Mouse (Mus musculus) erythroblast, embryonic 14.5 days (primary cell): ENCODE results near the gene Vmn2r56. TPM values are rescaled to one million over a fixed set of nuclear protein-coding genes. Genes with fewer than 3 reads are reported as not detected.
A peak's percentile ranks its signal among the peaks of the same experiment; 100 is the strongest.
"Not testable (repeated sequence)": the region's sequence is repeated elsewhere in the genome, so short reads cannot be mapped to it uniquely, and the experiment has no call there.

Experiments
- H3K27me3 ChIP-seq: 2 replicates; pipeline ENCODE4 v1.6.1; 2012; ENCODE audit warnings: inconsistent platforms; ENCODE audit not compliant: control insufficient read depth
- H3K36me3 ChIP-seq: 2 replicates; pipeline ENCODE4 v1.6.1; 2012; ENCODE audit warnings: mild to moderate bottlenecking, inconsistent platforms; ENCODE audit not compliant: control insufficient read depth
- H3K4me1 ChIP-seq: 2 replicates; pipeline ENCODE4 v1.6.1; 2012; ENCODE audit warnings: inconsistent platforms; ENCODE audit not compliant: control insufficient read depth
- H3K4me3 ChIP-seq: replicated peaks from 2 replicates; pipeline ENCODE3; 2012; ENCODE audit warnings: moderate library complexity, mild to moderate bottlenecking, inconsistent platforms
- H3K9me3 ChIP-seq: 2 replicates; pipeline ENCODE4 v1.6.1; 2012; ENCODE audit warnings: low read length, inconsistent platforms, mixed read lengths; ENCODE audit not compliant: control insufficient read depth
- GATA1 ChIP-seq: IDR thresholded peaks from 2 replicates; pipeline ENCODE4 v1.6.1; 2012; ENCODE audit warnings: low read length, inconsistent platforms, mixed read lengths
- TAL1 ChIP-seq: IDR thresholded peaks from 3 replicates; pipeline ENCODE4 v1.6.1; 2012; ENCODE audit warnings: low read length, inconsistent platforms, mixed read lengths
- polyA plus RNA-seq: library from polyadenylated mRNA; stranded (reverse); fragments of >175 nt; gene quantifications from 2 replicates; pipeline ENCODE4 v1.2.3, GENCODE M21; 2012

Vmn2r56 gene
- polyA plus RNA-seq, result 0.01 TPM in 1 of 2 replicates, not detected in the other

DNA sequence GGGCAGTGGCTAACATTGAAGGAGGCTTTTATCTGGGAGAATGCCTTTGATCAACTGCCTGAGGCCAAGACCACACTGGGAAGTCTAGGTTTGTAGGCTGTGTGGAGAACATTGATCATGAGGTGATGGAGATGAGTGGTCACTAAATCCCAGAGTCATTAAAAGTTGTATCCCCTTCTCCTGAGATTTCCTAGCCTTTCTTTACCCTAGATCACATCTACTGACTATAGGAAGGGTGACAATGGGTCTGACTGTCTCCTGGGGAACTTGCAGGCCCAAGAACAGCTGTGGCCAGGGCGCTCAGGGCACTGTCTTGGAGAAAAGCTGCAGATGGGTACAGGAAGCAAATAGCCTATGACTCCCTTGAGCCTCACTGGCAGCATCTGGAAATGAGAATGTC is at the start of gene Vmn2r56:
Gene Vmn2r56, minus strand, starts transcription at position 101 of the 400 bp plus-strand sequence.
- H3K27me3 ChIP-seq, result no peaks in the 10 kb centered on the region
- TF ChIP-seq GATA1 (no peak), TAL1 (no peak)

DNA sequence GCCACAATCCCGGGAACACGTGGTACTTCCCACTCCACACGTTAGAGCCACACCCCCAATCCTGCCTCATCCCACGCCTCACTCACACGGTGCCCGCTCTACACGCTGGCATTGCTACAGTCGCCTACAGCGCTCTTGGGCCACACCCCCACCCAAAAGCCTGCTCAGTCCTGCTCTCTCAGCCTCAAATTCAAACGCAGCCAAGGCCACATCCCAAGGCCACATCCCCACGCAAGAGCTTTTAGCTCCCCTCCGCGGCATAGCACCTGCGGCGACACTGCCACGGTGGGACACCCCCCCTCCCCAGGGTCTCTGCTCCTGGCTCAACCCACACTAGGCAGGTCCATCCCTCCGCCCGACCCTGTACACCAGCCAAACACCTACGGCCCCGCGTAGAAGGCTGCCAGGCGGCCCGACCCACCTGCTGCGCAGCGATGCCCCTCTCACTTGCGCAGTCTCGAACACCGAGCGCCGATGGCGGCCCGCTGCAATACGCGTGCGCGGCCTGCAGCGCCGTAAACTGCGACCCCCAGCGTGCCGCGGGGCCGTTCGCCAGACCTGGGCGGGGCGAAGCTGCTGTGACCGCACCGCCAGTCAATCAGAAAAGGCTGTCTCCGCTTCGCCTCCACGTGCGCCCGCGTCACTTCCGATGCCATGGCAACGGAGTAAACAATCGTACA is 45.5 kb upstream of the Vmn2r56 start:
- H3K4me1 ChIP-seq, result peaks cover 9% of the 10 kb centered on the region
- H3K36me3 ChIP-seq, result no peaks in the 10 kb centered on the region
- H3K4me3 ChIP-seq, result peak overlapping the region; percentile 60
- peaks cover 7% of the 10 kb centered on the region for H3K27me3 ChIP-seq
- TF ChIP-seq TAL1 (no peak), GATA1 (no peak)
- no peaks in the 10 kb centered on the region for H3K9me3 ChIP-seq

More for the DNA sequence above, at the start of gene Vmn2r56:
- H3K9me3 ChIP-seq, result no peaks in the 10 kb centered on the region
- H3K4me3 ChIP-seq, result no peak within 1 kb of the TSS
- no peaks in the 10 kb centered on the region for H3K36me3 ChIP-seq
- H3K4me1 ChIP-seq, result no peaks in the 10 kb centered on the region

DNA sequence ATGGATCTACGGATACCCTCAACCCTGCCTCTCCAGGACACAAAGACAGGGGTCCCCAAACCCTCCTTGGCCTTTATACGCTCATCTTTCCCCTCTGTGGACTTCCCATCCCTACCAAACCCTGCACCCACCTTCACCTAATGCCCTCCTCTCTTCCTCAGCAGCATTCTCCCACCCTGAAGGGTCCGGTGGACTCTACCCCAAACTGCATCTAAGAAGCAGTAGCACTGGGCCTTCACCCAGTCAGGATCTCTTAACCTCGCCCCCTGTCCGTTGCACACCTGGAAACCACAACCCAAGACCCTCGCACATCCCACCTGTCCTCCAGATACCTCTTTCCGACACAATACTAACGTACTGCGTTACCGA is 45.0 kb upstream of the Vmn2r56 start:
- no peaks in the 10 kb centered on the region for H3K36me3 ChIP-seq
- TF ChIP-seq GATA1, result no peak
- no peak for TF ChIP-seq TAL1
- peak overlapping the region; percentile 60 for H3K4me3 ChIP-seq
- H3K4me1 ChIP-seq, result peaks cover 9% of the 10 kb centered on the region
- peaks cover 7% of the 10 kb centered on the region for H3K27me3 ChIP-seq
- H3K9me3 ChIP-seq, result no peaks in the 10 kb centered on the region

DNA sequence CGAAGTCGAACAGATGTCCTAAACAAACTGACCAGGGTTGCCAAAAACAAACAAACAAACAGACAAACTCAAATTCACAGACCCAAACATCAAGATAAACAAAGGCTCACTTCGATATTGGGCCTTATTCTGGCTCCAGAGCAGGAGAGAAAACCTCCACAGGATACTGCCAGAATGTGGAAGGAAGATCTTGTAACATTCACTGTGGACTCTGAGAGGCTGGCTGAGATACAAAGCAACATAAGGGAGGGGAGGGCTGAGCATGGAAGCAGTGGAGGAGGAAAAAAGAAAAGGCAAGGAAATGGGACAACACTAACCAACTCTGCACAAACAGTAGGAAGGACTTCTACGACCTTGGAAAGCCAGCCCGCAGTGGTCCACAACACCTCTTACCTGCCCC is 44.3 kb upstream of the Vmn2r56 start:
- Histone ChIP-seq H3K4me3 (no peak overlapping the region), H3K9me3 (no peaks in the 10 kb centered on the region)
- TF ChIP-seq TAL1 (no peak), GATA1 (no peak)

DNA sequence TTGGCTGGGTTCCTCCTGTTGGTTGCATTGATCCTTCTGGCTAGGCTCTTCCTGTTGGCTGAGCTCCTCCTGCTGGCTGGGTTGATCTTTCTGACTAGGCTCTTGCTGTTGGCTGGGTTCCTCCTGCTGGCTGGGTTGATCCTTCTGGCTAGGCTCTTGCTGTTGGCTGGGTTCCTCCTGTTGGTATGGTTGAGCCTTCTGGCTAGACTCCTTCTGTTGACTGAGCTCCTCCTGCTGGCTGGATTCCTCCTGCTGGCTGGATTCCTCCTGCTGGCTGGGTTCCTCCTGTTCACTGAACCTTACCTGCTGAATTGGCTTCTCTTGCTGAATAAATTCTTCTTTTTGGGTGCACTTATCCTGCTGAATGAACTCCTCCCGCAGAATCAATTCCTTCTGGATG is 39.8 kb upstream of the Vmn2r56 start:
- H3K27me3 ChIP-seq, result no peaks in the 10 kb centered on the region
- no peaks in the 10 kb centered on the region for H3K9me3 ChIP-seq
- no peaks in the 10 kb centered on the region for H3K36me3 ChIP-seq
- no peaks in the 10 kb centered on the region for H3K4me1 ChIP-seq
- no peak overlapping the region for H3K4me3 ChIP-seq
- TF ChIP-seq GATA1 (no peak), TAL1 (no peak)

More for the DNA sequence above, 44.3 kb upstream of the Vmn2r56 start:
- Histone ChIP-seq H3K27me3 (peaks cover 7% of the 10 kb centered on the region), H3K4me1 (peaks cover 9% of the 10 kb centered on the region), H3K36me3 (no peaks in the 10 kb centered on the region)

DNA sequence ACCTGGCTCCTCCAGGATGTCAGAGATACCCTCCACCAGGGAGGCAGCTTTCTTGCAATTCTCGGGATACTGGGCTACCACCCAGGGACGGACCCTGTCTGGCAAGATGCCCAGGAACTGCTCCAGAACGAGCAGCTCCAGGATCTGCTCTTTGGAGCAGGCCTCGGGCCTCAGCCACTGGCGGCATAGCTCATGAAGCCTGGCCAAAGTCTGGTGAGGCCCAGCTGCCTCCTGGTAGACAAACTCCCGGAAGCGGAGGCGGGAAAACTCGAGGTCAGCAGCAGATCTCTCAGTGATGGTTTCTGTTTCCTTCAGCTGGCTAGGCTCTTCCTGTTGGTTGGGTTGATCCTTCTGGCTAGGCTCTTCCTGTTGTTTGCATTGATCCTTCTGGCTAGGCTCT is 39.3 kb upstream of the Vmn2r56 start:
- Histone ChIP-seq H3K27me3 (no peaks in the 10 kb centered on the region), H3K9me3 (no peaks in the 10 kb centered on the region), H3K4me1 (no peaks in the 10 kb centered on the region), H3K4me3 (no peak overlapping the region), H3K36me3 (no peaks in the 10 kb centered on the region)
- TF ChIP-seq TAL1 (no peak), GATA1 (no peak)

DNA sequence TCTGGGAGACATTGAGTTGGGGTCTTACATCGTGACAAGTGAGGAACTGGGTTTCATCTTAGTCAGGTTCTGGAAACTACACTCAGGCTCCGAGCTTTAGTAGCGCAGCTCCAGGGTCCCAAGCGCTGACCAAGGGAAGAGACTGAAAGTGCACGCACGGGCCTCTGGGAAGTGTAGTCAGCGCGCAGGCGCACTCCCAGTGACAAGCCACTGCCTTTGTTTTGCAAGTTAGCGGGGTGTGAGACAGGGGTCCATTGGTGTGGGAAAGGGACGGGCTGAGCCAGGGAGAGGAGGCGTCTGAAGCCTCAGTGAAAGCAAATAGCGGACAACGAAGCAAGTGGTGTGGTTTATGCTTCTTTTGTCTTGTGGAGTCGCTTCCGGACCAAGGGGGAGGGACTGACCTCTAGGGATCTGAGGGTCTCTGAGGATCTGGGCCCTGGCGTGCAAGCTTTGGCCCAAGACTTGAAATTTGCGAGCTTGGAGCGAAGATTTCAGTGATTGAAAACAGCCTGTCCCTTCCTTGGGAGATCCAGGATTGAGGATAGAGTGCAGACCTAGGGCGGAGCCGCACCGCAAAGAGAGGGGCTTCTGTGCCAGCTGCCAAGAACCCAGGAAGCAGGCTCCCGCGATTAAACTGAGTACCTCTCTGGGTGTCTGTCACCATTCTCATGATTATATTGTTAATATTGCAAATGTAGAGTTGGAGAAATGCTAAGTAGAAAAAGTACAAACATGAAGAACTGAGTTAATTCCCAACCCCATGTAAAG is 14.8 kb upstream of the Vmn2r56 start:
- no peaks in the 10 kb centered on the region for H3K4me1 ChIP-seq
- peaks cover 18% of the 10 kb centered on the region for H3K9me3 ChIP-seq
- H3K27me3 ChIP-seq, result no peaks in the 10 kb centered on the region
- H3K36me3 ChIP-seq, result no peaks in the 10 kb centered on the region
- no peak for TF ChIP-seq GATA1
- TF ChIP-seq TAL1, result no peak
- H3K4me3 ChIP-seq, result no peak overlapping the region

DNA sequence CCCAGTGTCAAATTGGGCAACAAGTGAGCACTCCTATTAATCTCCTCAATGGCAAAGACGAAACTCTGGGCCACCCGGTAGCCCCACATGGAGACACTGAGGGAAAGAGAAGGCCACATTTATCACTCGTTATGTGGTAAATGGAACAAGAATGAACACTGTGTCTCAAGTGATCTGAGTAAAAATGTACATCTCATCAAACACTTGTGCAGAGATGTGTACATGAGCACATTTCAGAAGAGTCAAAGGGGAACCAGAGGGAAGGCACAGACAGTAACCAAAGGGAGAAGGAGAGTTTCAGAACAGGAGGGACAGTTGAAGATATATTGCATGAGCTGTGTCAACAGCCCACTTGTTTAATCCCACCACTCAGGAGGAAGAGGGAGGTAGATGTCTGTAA is 49.9 kb downstream of the Vmn2r56 start, which contains the start of gene Vmn2r55:
Gene Vmn2r55, minus strand, starts transcription at position 101 of the 400 bp plus-strand sequence.
- not testable (repeated sequence) for H3K4me3 ChIP-seq, H3K27me3 ChIP-seq, H3K9me3 ChIP-seq, H3K36me3 ChIP-seq, H3K4me1 ChIP-seq

DNA sequence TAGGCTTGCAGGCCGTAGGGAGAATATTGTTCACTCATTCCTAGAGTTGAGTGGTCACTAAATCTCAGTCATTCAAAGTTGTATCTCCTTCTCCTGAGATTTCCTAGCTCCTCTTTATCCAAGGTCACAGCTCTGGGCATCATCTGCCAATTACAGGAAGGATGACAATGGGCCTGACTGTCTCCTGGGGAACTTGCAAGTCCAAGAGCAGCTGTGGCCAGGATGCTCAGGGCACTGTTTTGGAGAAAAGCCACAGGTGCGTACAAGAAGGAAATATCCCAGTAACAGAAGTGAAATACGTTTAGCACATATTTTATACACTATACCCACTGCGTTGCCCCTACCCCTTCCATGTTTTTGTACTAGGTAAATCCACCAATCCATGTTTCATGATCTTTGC is 94.6 kb downstream of the Vmn2r56 start, which contains the start of gene Vmn2r54:
Gene Vmn2r54, minus strand, starts transcription at position 101 of the 400 bp plus-strand sequence.
- H3K9me3 ChIP-seq, H3K27me3 ChIP-seq, H3K4me3 ChIP-seq, H3K4me1 ChIP-seq, H3K36me3 ChIP-seq: not testable (repeated sequence)

Other genes with a start within 250 kb of the Vmn2r56 start
- gene 2900092C05Rik, start 222.5 kb downstream of the Vmn2r56 start, polyA plus RNA-seq, result not detected in 2 replicates
- not detected in 2 replicates for gene Vmn2r53, start 126.2 kb downstream of the Vmn2r56 start, polyA plus RNA-seq
- gene Vmn2r54, start 94.7 kb downstream of the Vmn2r56 start, polyA plus RNA-seq, result not detected in 2 replicates
- gene Vmn2r55, start 50.0 kb downstream of the Vmn2r56 start, polyA plus RNA-seq, result not detected in 2 replicates
- 0.04 TPM in 1 of 2 replicates, not detected in the other for gene Zscan18, start 68.6 kb upstream of the Vmn2r56 start, polyA plus RNA-seq
- gene Zfp329, start 83.9 kb upstream of the Vmn2r56 start, polyA plus RNA-seq, result 0.01 TPM in 1 of 2 replicates, not detected in the other
- 0.06 and 0.24 TPM in 2 replicates for gene Zfp110, start 99.8 kb upstream of the Vmn2r56 start, polyA plus RNA-seq
- 0.02 TPM in 1 of 2 replicates, not detected in the other for gene Zfp128, start 146.2 kb upstream of the Vmn2r56 start, polyA plus RNA-seq
- 0.04 TPM in 2 replicates for gene Zscan22, start 162.8 kb upstream of the Vmn2r56 start, polyA plus RNA-seq
- 328 and 368 TPM in 2 replicates for gene Rps5, start 187.3 kb upstream of the Vmn2r56 start, polyA plus RNA-seq
- 0.11 and 0.14 TPM in 2 replicates for gene Rnf225, start 192.4 kb upstream of the Vmn2r56 start, polyA plus RNA-seq
- gene Zfp324, start 230.8 kb upstream of the Vmn2r56 start, polyA plus RNA-seq, result 0.27 and 0.38 TPM in 2 replicates
- 0.20 and 0.29 TPM in 2 replicates for gene Zfp446, start 242.8 kb upstream of the Vmn2r56 start, polyA plus RNA-seq